Mouse (Mus musculus) liver, embryonic 14 days (tissue): ENCODE measurements around the gene Slc38a5. TPM values are rescaled to one million over a fixed set of nuclear protein-coding genes. Genes with fewer than 3 reads are reported as not detected.

Experiments used
- polyA plus RNA-seq: library from polyadenylated mRNA; depleted of rRNA; stranded (reverse); fragments of >200 nt; gene quantifications from 2 replicates; pipeline ENCODE4 v1.2.3, GENCODE M21; 2012; rRNA removed

The Slc38a5 gene
- 37.7 and 48.2 TPM in 2 replicates for polyA plus RNA-seq

GRCm38 (mm10) chrX:8271083-8271820, at the start of gene Slc38a5:
Slc38a5 (plus strand) TSS chrX:8271133.

GRCm38 (mm10) chrX:8252334-8253285, 18.3 kb upstream of the Slc38a5 start, which contains the start of gene Ftsj1:
Ftsj1 (minus strand) TSS chrX:8252406.

GRCm38 (mm10) chrX:8327124-8327523, 56.2 kb downstream of the Slc38a5 start, which contains the start of gene Ssxb10:
Ssxb10 (plus strand) TSS chrX:8327424.

Other genes starting within 250 kb of the Slc38a5 start
- gene Suv39h1, start 196.4 kb upstream of the Slc38a5 start, polyA plus RNA-seq = 27.8 and 33.8 TPM in 2 replicates
- 9.5 and 11.2 TPM in 2 replicates for gene Was, start 180.6 kb upstream of the Slc38a5 start, polyA plus RNA-seq
- gene Wdr13, start 138.2 kb upstream of the Slc38a5 start, polyA plus RNA-seq = 14.9 and 16.9 TPM in 2 replicates
- gene Rbm3, start 125.3 kb upstream of the Slc38a5 start, polyA plus RNA-seq = 241 and 293 TPM in 2 replicates
- gene Tbc1d25, start 95.0 kb upstream of the Slc38a5 start, polyA plus RNA-seq = 4.2 and 5.1 TPM in 2 replicates
- 24.0 and 26.6 TPM in 2 replicates for gene Ebp, start 77.6 kb upstream of the Slc38a5 start, polyA plus RNA-seq
- 1.1 TPM in 2 replicates for gene Porcn, start 64.6 kb upstream of the Slc38a5 start, polyA plus RNA-seq
- 21.8 and 26.1 TPM in 2 replicates for gene Ftsj1, start 18.7 kb upstream of the Slc38a5 start, polyA plus RNA-seq
- not detected in 2 replicates for gene Ssxb10, start 56.3 kb downstream of the Slc38a5 start, polyA plus RNA-seq
- gene Ssxb9, start 95.8 kb downstream of the Slc38a5 start, polyA plus RNA-seq = not detected in 2 replicates
- gene Ssxb1, start 142.2 kb downstream of the Slc38a5 start, polyA plus RNA-seq = not detected in 2 replicates
- not detected in 2 replicates for gene Ssxb2, start 190.6 kb downstream of the Slc38a5 start, polyA plus RNA-seq